Mouse (Mus musculus) adrenal gland, postnatal 25 days (tissue): Measurements from ENCODE around the gene Nalcn. TPM values are rescaled to one million over a fixed set of nuclear protein-coding genes. Genes with fewer than 3 reads are reported as not detected.

Experiments
- total RNA-seq: library from RNA; stranded (reverse); gene quantifications from 2 replicates; pipeline ENCODE4 v1.2.3, GENCODE M21; 2021

Nalcn gene
- total RNA-seq, 1 experiment from 2014 or later, result 6.4 TPM

Other genes with a start within 250 kb of the Nalcn start
- gene Itgbl1, start 32.8 kb upstream of the Nalcn start, total RNA-seq, result 1.0 and 1.2 TPM in 2 replicates